Mouse (Mus musculus) liver, embryonic 12.5 days (tissue): ENCODE results near the gene Pdp2. TPM values are rescaled to one million over a fixed set of nuclear protein-coding genes. Genes with fewer than 3 reads are reported as not detected.
A peak's percentile ranks its signal among the peaks of the same experiment; 100 is the strongest.
"Not testable (repeated sequence)": the region's sequence is repeated elsewhere in the genome, so short reads cannot be mapped to it uniquely, and the experiment has no call there.

Experiments used
- ATAC-seq: fragments of 200-750 bp; cut with Nextera tagmentation; 2 replicates; pipeline ENCODE4 v1.8.0; 2017; ENCODE audit warnings: moderate number of reproducible peaks, mild to moderate bottlenecking, moderate library complexity
- H3K27ac ChIP-seq: fragments of 300-500 bp; sonication (generic); 2 replicates; pipeline ENCODE4 v1.5.1; 2016; ENCODE audit warnings: mild to moderate bottlenecking
- H3K27me3 ChIP-seq: fragments of 300-500 bp; sonication (generic); replicated peaks from 2 replicates; pipeline ENCODE4 v1.6.1; 2016; ENCODE audit warnings: mild to moderate bottlenecking, moderate library complexity
- H3K36me3 ChIP-seq: fragments of 300-500 bp; sonication (generic); 2 replicates; pipeline ENCODE4 v1.6.1; 2016; ENCODE audit warnings: mild to moderate bottlenecking, moderate library complexity
- H3K4me1 ChIP-seq: fragments of 300-500 bp; sonication (generic); 2 replicates; pipeline ENCODE4 v1.6.1; 2016
- H3K4me2 ChIP-seq: fragments of 300-500 bp; sonication (generic); 2 replicates; pipeline ENCODE4 v1.6.1; 2016; ENCODE audit warnings: mild to moderate bottlenecking, moderate library complexity
- H3K4me3 ChIP-seq: fragments of 300-500 bp; sonication (generic); 2 replicates; pipeline ENCODE4 v1.5.1; 2016; ENCODE audit warnings: mild to moderate bottlenecking, moderate library complexity
- H3K9ac ChIP-seq: fragments of 300-500 bp; sonication (generic); 2 replicates; pipeline ENCODE4 v1.6.1; 2016; ENCODE audit warnings: mild to moderate bottlenecking, moderate library complexity
- H3K9me3 ChIP-seq: fragments of 300-500 bp; sonication (generic); replicated peaks from 2 replicates; pipeline ENCODE4 v1.6.1; 2016; ENCODE audit warnings: mild to moderate bottlenecking, moderate library complexity
- WGBS: fragments of 180-500 bp; shearing (Covaris S2); methylation state at CpG from one replicate; pipeline ENCODE4 v1.1.7; 2016; ENCODE audit not compliant: insufficient replicate concordance; 5-methylcytosine and 5-hydroxymethylcytosine counted together
- polyA plus RNA-seq: library from polyadenylated mRNA; unstranded; fragments of >200 nt; fragmentation: Nextera tagmentation; extraction: Ambion mirVana; gene quantifications from 2 replicates; pipeline ENCODE4 v1.2.1, GENCODE M21; 2016

Gene Pdp2
- polyA plus RNA-seq, 1 experiment from 2014 or later = 5.8 TPM

GRCm38 (mm10) chr8:104640241-104640640 is 49.0 kb downstream of the Pdp2 start:
- Histone ChIP-seq H3K27me3 (no peaks in the 10 kb centered on the region), H3K36me3 (peaks cover 31% of the 10 kb centered on the region), H3K4me1 (peaks cover 35% of the 10 kb centered on the region), H3K27ac (no peak overlapping the region), H3K9ac (peak overlapping the region; percentile 82), H3K4me3 (peak overlapping the region; percentile 89), H3K9me3 (no peaks in the 10 kb centered on the region), H3K4me2 (peak overlapping the region; percentile 89)
- WGBS = 70% methylated on average over 7 of the region's 7 CpGs
- ATAC-seq = no peak

GRCm38 (mm10) chr8:104640831-104641370 is 49.6 kb downstream of the Pdp2 start:
- peak overlapping the region; percentile 82 for H3K9ac ChIP-seq
- peak overlapping the region; percentile 42 for H3K27ac ChIP-seq
- H3K4me1 ChIP-seq = peaks cover 35% of the 10 kb centered on the region
- H3K9me3 ChIP-seq = no peaks in the 10 kb centered on the region
- peak overlapping the region; percentile 89 for H3K4me2 ChIP-seq
- H3K27me3 ChIP-seq = no peaks in the 10 kb centered on the region
- WGBS = 6% methylated on average over 25 of the region's 25 CpGs
- peaks cover 27% of the 10 kb centered on the region for H3K36me3 ChIP-seq
- H3K4me3 ChIP-seq = peak overlapping the region; percentile 89
- ATAC-seq = peak; percentile 1; the same call in 1 of the 2 replicates

- peak within 1 kb of the TSS; percentile 82 for H3K9ac ChIP-seq
- peaks cover 27% of the 10 kb centered on the region for H3K36me3 ChIP-seq
- peak within 1 kb of the TSS; percentile 42 for H3K27ac ChIP-seq
- no peaks in the 10 kb centered on the region for H3K9me3 ChIP-seq
- H3K4me3 ChIP-seq = peak within 1 kb of the TSS; percentile 89
- under 1% methylated on average over 66 of the region's 66 CpGs for WGBS
- H3K27me3 ChIP-seq = no peaks in the 10 kb centered on the region
- peak; percentile 94 for ATAC-seq
- peak within 1 kb of the TSS; percentile 89 for H3K4me2 ChIP-seq
- peaks cover 35% of the 10 kb centered on the region for H3K4me1 ChIP-seq
Observed at GRCm38 (mm10) chr8:104641426-104642323, 50.4 kb downstream of the Pdp2 start, which contains the start of gene Ciao2b. Ciao2b (minus strand) TSS chr8:104641965.

DNA sequence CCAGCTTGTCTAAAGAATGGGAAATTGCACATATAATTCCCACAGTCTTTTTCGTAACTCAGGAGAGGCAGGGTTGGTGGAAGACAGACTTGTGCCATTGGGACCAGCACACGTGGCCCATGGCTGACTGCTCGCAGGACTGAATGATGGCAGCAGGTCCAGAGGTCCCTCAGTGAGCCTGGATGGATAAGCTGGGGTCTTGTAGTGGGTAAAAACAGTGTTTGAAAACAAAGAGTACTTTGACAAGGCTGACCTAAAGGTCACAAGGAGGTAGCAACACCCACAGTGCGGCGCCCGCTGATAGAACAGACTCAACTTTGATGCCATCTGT is 51.0 kb downstream of the Pdp2 start:
- 83% methylated on average over 6 of the region's 6 CpGs for WGBS
- ATAC-seq = no peak
- peak overlapping the region; percentile 89 for H3K4me3 ChIP-seq
- H3K9ac ChIP-seq = peak overlapping the region; percentile 82
- H3K4me1 ChIP-seq = peaks cover 35% of the 10 kb centered on the region
- peak overlapping the region; percentile 89 for H3K4me2 ChIP-seq
- no peaks in the 10 kb centered on the region for H3K27me3 ChIP-seq
- no peaks in the 10 kb centered on the region for H3K9me3 ChIP-seq
- H3K36me3 ChIP-seq = peaks cover 27% of the 10 kb centered on the region
- H3K27ac ChIP-seq = peak overlapping the region; percentile 42

DNA sequence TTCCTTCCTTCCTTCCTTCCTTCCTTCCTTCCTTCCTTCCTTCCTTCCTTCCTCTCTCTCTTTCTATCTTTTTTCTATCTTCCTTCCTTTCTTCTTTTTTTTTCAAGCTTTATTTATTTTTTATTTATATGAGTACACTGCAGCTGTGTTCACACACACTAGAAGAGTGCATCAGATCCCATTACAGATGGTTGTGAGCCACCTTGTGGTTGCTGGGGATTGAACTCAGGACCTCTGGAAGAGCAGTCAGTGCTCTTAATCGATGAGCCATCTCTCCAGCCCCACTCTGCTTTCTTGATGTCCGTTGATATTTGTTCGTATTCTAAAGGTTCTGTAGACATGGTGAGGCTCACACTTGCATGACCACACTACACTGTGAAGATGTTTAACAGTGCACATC is 52.9 kb downstream of the Pdp2 start:
- 51% methylated on average over 3 of the region's 3 CpGs for WGBS
- not testable (repeated sequence) for ATAC-seq, H3K27me3 ChIP-seq, H3K4me3 ChIP-seq, H3K9me3 ChIP-seq, H3K27ac ChIP-seq, H3K36me3 ChIP-seq, H3K4me2 ChIP-seq, H3K9ac ChIP-seq
- peaks cover 29% of the 10 kb centered on the region for H3K4me1 ChIP-seq

Other genes starting within 250 kb of the Pdp2 start
- gene Cmtm4, start 195.6 kb upstream of the Pdp2 start, polyA plus RNA-seq = 0.67 and 0.68 TPM in 2 replicates
- gene Dync1li2, start 148.4 kb upstream of the Pdp2 start, polyA plus RNA-seq = 22.8 and 25.2 TPM in 2 replicates
- gene Terb1, start 81.5 kb upstream of the Pdp2 start, polyA plus RNA-seq = 0.04 and 0.07 TPM in 2 replicates
- gene Nae1, start 56.8 kb upstream of the Pdp2 start, polyA plus RNA-seq = 47.5 and 48.8 TPM in 2 replicates
- 2.2 and 2.3 TPM in 2 replicates for gene Car7, start 56.8 kb upstream of the Pdp2 start, polyA plus RNA-seq
- gene Cdh16, start 32.9 kb downstream of the Pdp2 start, polyA plus RNA-seq = 0.21 and 0.36 TPM in 2 replicates
- gene Rrad, start 39.9 kb downstream of the Pdp2 start, polyA plus RNA-seq = 0.79 and 1.2 TPM in 2 replicates
- gene Ciao2b, start 50.5 kb downstream of the Pdp2 start, polyA plus RNA-seq = 71.8 and 74.7 TPM in 2 replicates
- 2.7 and 3.7 TPM in 2 replicates for gene Ces2a, start 142.6 kb downstream of the Pdp2 start, polyA plus RNA-seq
- 0.10 TPM in 1 of 2 replicates, not detected in the other for gene Ces2b, start 240.1 kb downstream of the Pdp2 start, polyA plus RNA-seq